Mouse (Mus musculus) liver, adult 2 months (tissue): Measurements from ENCODE around the gene Cope. TPM values are rescaled to one million over a fixed set of nuclear protein-coding genes. Genes with fewer than 3 reads are reported as not detected.

Source experiments
- DNase-seq: peaks from one replicate; pipeline ENCODE4 v3.0.0-alpha.2; 2011; ENCODE audit warnings: low read depth, low spot score; ENCODE audit errors: extremely low read depth
- H3K27ac ChIP-seq: fragments of 200-500 bp; replicated peaks from 2 replicates; pipeline ENCODE4 v1.5.1; 2012; ENCODE audit warnings: low read depth, mild to moderate bottlenecking, control low read depth, inconsistent platforms, low read length; ENCODE audit not compliant: insufficient read depth
- H3K27me3 ChIP-seq: fragments of 200-500 bp; 2 replicates; pipeline ENCODE4 v1.6.1; 2012; ENCODE audit warnings: mild to moderate bottlenecking, moderate library complexity, low read length, inconsistent platforms; ENCODE audit not compliant: control insufficient read depth, insufficient read depth
- H3K36me3 ChIP-seq: fragments of 200-500 bp; 2 replicates; pipeline ENCODE4 v1.6.1; 2012; ENCODE audit warnings: low read length, inconsistent platforms; ENCODE audit not compliant: control insufficient read depth, insufficient read depth
- H3K4me1 ChIP-seq: fragments of 200-500 bp; 2 replicates; pipeline ENCODE4 v1.6.1; 2011; ENCODE audit warnings: low read length; ENCODE audit not compliant: control insufficient read depth, insufficient read depth
- H3K4me3 ChIP-seq: fragments of 200-500 bp; 2 replicates; pipeline ENCODE4 v1.5.1; 2011; ENCODE audit warnings: low read depth, mild to moderate bottlenecking, control low read depth, low read length, moderate library complexity; ENCODE audit not compliant: insufficient read depth
- H3K79me2 ChIP-seq: fragments of 200-500 bp; 2 replicates; pipeline ENCODE4 v1.6.1; 2012; ENCODE audit warnings: inconsistent platforms, mild to moderate bottlenecking, low read length, moderate library complexity; ENCODE audit not compliant: control insufficient read depth, insufficient read depth
- H3K9ac ChIP-seq: fragments of 200-500 bp; 2 replicates; pipeline ENCODE4 v1.6.1; 2012; ENCODE audit warnings: low read depth, mild to moderate bottlenecking, control low read depth, inconsistent platforms, low read length
- CTCF ChIP-seq: fragments of 200-500 bp; IDR thresholded peaks from 2 replicates; pipeline ENCODE4 v1.5.1; 2011; ENCODE audit warnings: low read depth, low read length, control low read depth
- POLR2A ChIP-seq: fragments of 200-500 bp; IDR thresholded peaks from 2 replicates; pipeline ENCODE4 v1.6.1; 2011; ENCODE audit warnings: low read length, control low read depth; ENCODE audit not compliant: insufficient read depth; ENCODE audit errors: extremely low read depth
- WGBS: fragments of 180-500 bp; shearing (Covaris S2); methylation state at CpG from one replicate; pipeline ENCODE4 v1.1.7; 2018; 5-methylcytosine and 5-hydroxymethylcytosine counted together
- polyA plus RNA-seq: library from polyadenylated mRNA; depleted of rRNA; stranded (reverse); fragments of >200 nt; gene quantifications from 2 replicates; pipeline ENCODE4 v1.2.3, GENCODE M21; 2012
- total RNA-seq: library from RNA; depleted of rRNA; stranded (reverse); fragments of >200 nt; gene quantifications from 2 replicates; pipeline ENCODE4 v1.2.3, GENCODE M21; 2014

Cope gene
- total and polyA plus RNA-seq, 2 experiments: 169 to 394 TPM

DNA sequence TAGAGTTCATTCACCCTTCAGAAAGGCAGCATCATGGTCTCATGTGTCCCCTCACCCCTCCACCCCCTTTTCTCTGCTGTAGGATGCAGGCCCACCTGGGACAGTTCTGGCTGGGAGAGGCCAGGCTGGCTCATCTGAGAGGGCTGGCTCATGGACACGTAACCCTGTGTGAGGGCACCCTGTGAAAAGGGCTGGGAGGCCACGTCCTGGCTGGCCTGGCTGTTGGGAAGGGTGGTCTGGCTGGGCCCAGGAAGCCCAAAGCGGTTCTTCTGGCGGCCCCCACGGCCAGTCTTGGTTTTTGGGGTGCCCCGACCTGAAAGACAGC lies 30.5 kb downstream of the Cope start:
- H3K79me2 ChIP-seq: no peaks in the 10 kb centered on the region
- no peak overlapping the region for H3K4me3 ChIP-seq
- WGBS: 98% methylated on average over 6 of the region's 6 CpGs
- H3K27ac ChIP-seq: no peak overlapping the region
- no peaks in the 10 kb centered on the region for H3K27me3 ChIP-seq
- no peak for TF ChIP-seq POLR2A
- TF ChIP-seq CTCF: no peak
- H3K4me1 ChIP-seq: no peaks in the 10 kb centered on the region
- peaks cover 52% of the 10 kb centered on the region for H3K36me3 ChIP-seq
- no peak overlapping the region for H3K9ac ChIP-seq
- no peak for DNase-seq

DNA sequence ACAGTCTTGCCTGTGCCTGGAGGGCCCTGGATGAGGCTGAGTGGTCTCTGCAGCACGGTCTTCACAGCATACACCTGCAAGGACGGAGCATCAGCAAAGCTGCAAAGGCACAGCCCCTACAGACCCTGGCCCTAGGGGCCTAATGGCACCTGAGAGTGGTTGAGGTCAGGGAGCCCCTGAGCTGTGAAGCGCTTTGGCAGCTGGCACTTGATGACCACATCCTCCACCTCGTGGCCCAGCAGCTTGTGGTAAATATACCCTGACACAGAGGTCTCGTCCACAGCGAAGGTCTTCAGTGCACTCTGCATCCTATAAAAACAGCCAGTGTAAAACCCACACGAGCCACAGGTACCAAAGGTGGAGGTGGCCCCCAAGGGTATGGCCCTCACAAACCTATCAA lies 36.6 kb downstream of the Cope start:
- peaks cover 5% of the 10 kb centered on the region; the same call in 1 of the 2 replicates for H3K79me2 ChIP-seq
- H3K9ac ChIP-seq: no peak overlapping the region
- no peak for DNase-seq
- H3K4me3 ChIP-seq: no peak overlapping the region
- H3K27ac ChIP-seq: no peak overlapping the region
- peaks cover 44% of the 10 kb centered on the region for H3K36me3 ChIP-seq
- TF ChIP-seq CTCF: no peak
- TF ChIP-seq POLR2A: no peak
- 89% methylated on average over 7 of the region's 7 CpGs for WGBS
- no peaks in the 10 kb centered on the region for H3K27me3 ChIP-seq
- H3K4me1 ChIP-seq: no peaks in the 10 kb centered on the region

DNA sequence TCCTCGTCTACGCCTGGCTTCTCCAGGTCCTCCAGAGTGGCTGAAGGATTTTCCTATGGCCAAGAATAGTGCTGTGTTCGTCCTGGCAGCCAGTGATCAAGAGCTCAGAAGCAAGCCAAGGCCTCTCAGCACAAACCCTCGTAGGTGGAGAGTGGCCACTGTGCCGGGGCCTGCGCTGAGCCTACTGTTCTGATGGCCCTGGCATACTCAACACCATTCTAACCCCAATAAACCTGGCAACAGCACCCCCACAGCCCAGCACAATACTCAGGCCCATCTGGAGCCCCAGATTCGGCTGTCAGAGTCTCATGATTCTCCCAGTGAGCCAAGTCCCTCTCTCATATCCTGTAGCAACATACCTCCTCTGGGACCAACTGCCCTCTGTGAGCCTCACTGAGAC lies 38.3 kb downstream of the Cope start:
- TF ChIP-seq POLR2A (no peak), CTCF (no peak)
- Histone ChIP-seq H3K36me3 (peaks cover 28% of the 10 kb centered on the region), H3K4me1 (no peaks in the 10 kb centered on the region; the same call in 1 of the 2 replicates), H3K9ac (no peak overlapping the region), H3K27me3 (no peaks in the 10 kb centered on the region), H3K4me3 (no peak overlapping the region), H3K27ac (no peak overlapping the region), H3K79me2 (peaks cover 13% of the 10 kb centered on the region; the same call in 1 of the 2 replicates)
- 91% methylated on average over 7 of the region's 7 CpGs for WGBS
- no peak for DNase-seq

DNA sequence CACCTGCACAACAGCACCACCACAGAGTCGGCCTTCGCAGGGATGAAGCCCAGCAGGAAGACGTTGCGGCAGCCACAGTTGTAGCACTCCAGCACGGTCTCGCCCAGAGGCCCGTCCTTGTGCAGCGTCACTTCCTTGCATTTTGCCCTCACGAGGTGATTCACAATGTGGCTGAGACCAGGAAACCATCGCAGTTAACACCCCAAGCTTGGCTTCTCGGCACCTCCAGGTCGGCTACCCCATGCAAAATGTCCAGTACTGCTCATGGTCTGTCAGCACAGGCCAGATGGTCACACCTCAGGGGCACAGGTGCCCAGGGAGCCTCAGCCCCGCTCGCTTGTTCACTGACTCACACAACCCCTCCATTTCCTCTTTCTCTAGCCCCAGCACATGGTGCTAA lies 39.7 kb downstream of the Cope start:
- peaks cover 23% of the 10 kb centered on the region for H3K79me2 ChIP-seq
- 88% methylated on average over 14 of the region's 14 CpGs for WGBS
- peaks cover 22% of the 10 kb centered on the region for H3K36me3 ChIP-seq

DNA sequence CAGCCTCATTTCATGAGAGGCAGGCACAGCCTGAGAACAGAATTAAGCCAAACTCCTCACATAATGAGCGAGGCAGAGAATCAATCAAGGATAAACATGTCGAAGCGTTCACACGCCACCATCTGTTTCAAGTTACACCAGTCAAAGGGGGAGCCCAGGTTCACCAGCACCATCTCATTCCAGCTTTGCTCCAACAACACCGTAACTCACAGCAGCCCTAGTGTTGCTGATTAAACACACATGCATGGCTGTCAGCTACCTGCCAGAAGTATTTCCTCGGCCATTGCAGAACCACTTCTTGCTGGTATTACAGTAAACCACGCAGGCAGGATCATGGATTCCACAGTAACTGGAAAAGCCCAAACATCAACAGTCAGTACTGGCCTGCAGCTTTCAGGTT lies 40.8 kb downstream of the Cope start:
- Histone ChIP-seq H3K4me3 (no peak overlapping the region), H3K4me1 (peaks cover 6% of the 10 kb centered on the region), H3K79me2 (peaks cover 29% of the 10 kb centered on the region), H3K36me3 (peaks cover 18% of the 10 kb centered on the region), H3K27me3 (no peaks in the 10 kb centered on the region), H3K27ac (no peak overlapping the region), H3K9ac (no peak overlapping the region)
- TF ChIP-seq POLR2A (no peak), CTCF (no peak)
- 87% methylated on average over 7 of the region's 7 CpGs for WGBS
- DNase-seq: no peak

More for the DNA sequence above, 39.7 kb downstream of the Cope start:
- H3K4me3 ChIP-seq: no peak overlapping the region
- no peak overlapping the region for H3K9ac ChIP-seq
- H3K27ac ChIP-seq: no peak overlapping the region
- H3K4me1 ChIP-seq: no peaks in the 10 kb centered on the region; the same call in 1 of the 2 replicates
- H3K27me3 ChIP-seq: no peaks in the 10 kb centered on the region
- TF ChIP-seq POLR2A: no peak
- no peak for TF ChIP-seq CTCF
- no peak for DNase-seq

DNA sequence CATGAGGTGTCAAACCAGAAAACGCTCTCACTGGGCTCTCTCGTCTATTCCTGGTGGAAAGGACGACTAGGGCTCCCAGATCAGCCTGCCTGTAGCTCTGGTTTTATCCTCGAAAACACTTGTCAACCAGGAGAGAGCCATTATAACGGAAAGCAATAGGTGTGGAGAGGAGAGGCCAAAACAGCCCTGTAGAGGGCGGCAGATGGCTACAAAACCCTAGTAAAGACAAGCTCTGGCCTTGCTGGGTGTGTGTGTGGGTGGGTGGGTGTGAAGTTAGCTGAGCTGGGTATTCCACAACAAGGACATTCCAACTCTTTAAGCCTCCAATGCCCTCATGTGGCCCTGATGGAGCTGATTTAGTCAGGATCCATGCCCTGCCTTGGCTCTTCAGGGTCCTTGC lies 41.4 kb downstream of the Cope start:
- H3K4me1 ChIP-seq: peaks cover 12% of the 10 kb centered on the region
- peak; percentile 56 for TF ChIP-seq CTCF
- TF ChIP-seq POLR2A: no peak
- H3K79me2 ChIP-seq: peaks cover 33% of the 10 kb centered on the region
- DNase-seq: no peak
- WGBS: 83% methylated on average over 6 of the region's 6 CpGs
- H3K27ac ChIP-seq: no peak overlapping the region
- H3K27me3 ChIP-seq: no peaks in the 10 kb centered on the region
- H3K36me3 ChIP-seq: peaks cover 18% of the 10 kb centered on the region
- H3K4me3 ChIP-seq: no peak overlapping the region
- H3K9ac ChIP-seq: no peak overlapping the region
